Mouse (Mus musculus): ENCODE results near the gene Clec2l. TPM values are rescaled to one million over a fixed set of nuclear protein-coding genes. Genes with fewer than 3 reads are reported as not detected.

Gene Clec2l
- polyA plus RNA-seq, 1 experiment from 2014 or later, result 10.9 TPM

GRCm38 (mm10) chr6:38725515-38725914, 62.6 kb downstream of the Clec2l start:
- no peak for ATAC-seq

More at GRCm38 (mm10) chr6:38725515-38725914, 62.6 kb downstream of the Clec2l start:
- H3K36me3 ChIP-seq (ENCODE audit: control insufficient read depth, insufficient read depth), result peaks cover 18% of the 10 kb centered on the region
- no peaks in the 10 kb centered on the region for H3K27me3 ChIP-seq (replicated peaks; ENCODE audit: control insufficient read depth, insufficient read depth, low read length)
- WGBS, result 94% methylated on average over 3 of the region's 3 CpGs
- no peak overlapping the region for H3K4me3 ChIP-seq (replicated peaks; ENCODE audit: low read length)
- no peaks in the 10 kb centered on the region for H3K9me3 ChIP-seq (ENCODE audit: control insufficient read depth, low read length)
- no peak overlapping the region for H3K9ac ChIP-seq (replicated peaks; ENCODE audit: low read depth, low read length)
- H3K27ac ChIP-seq (ENCODE audit: low read length), result no peak overlapping the region
- peaks cover 4% of the 10 kb centered on the region for H3K4me1 ChIP-seq (replicated peaks; ENCODE audit: control insufficient read depth, insufficient read depth, low read length)
- no peak overlapping the region for H3K4me2 ChIP-seq (ENCODE audit: low read length)

Other genes with a start within 250 kb of the Clec2l start
- gene Ubn2, start 229.1 kb upstream of the Clec2l start, polyA plus RNA-seq (2015; fragmentation: Nextera tagmentation; extraction: Ambion mirVana), result 12.5 and 20.7 TPM in 2 replicates
- 130 and 134 TPM in 2 replicates for gene Fmc1, start 129.6 kb upstream of the Clec2l start, polyA plus RNA-seq (2015; fragmentation: Nextera tagmentation; extraction: Ambion mirVana)
- gene Luc7l2, start 111.7 kb upstream of the Clec2l start, polyA plus RNA-seq (2015; fragmentation: Nextera tagmentation; extraction: Ambion mirVana), result 34.8 and 48.7 TPM in 2 replicates
- gene Klrg2, start 25.8 kb upstream of the Clec2l start, polyA plus RNA-seq (2015; fragmentation: Nextera tagmentation; extraction: Ambion mirVana), result 0.14 TPM in 1 of 2 replicates, not detected in the other
- gene Tbxas1, start 212.3 kb downstream of the Clec2l start, polyA plus RNA-seq (2015; fragmentation: Nextera tagmentation; extraction: Ambion mirVana), result 1.1 and 1.4 TPM in 2 replicates
- 26.9 and 29.2 TPM in 2 replicates for gene Hipk2, start 213.1 kb downstream of the Clec2l start, polyA plus RNA-seq (2015; fragmentation: Nextera tagmentation; extraction: Ambion mirVana)

Measured in forebrain, embryonic 16.5 days (tissue).